Mouse (Mus musculus): ENCODE data around the gene Prr15l. TPM values are rescaled to one million over a fixed set of nuclear protein-coding genes. Genes with fewer than 3 reads are reported as not detected.
A peak's percentile ranks its signal among the peaks of the same experiment; 100 is the strongest.

Prr15l gene
- polyA plus RNA-seq (2012; ENCODE audit: insufficient read depth, insufficient read length, missing spikeins) = not detected in 2 replicates

DNA sequence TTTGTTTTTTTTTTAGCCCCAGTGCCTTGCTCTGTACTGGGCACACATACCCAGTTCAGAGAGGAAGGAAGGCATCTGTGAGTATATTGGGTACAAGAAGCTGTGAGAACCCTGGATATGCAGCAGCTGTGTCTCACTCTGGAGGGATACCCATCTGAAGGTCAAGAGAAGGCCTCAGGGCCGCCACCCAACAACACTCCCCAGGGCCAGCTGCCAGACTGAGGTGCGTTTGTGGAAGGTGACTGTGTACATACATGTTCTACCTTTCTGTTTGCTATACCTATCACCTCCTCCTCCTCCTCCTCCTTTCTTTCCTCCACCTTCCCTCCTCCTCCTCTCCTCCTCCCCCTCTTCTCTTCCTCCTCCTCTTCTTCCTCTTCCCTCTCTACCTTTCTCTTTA is at the start of gene Prr15l:
TSS of gene Prr15l (plus strand) at position 17 of the 400 bp plus-strand sequence.
- Histone ChIP-seq H3K27ac (replicated peaks; ENCODE audit: low read depth, low read length) (no peak within 1 kb of the TSS), H3K4me1 (ENCODE audit: control insufficient read depth, insufficient read depth, insufficient read length, low read length) (no peaks in the 10 kb centered on the region), H3K4me3 (ENCODE audit: insufficient read depth, low read depth, low read length) (no peak within 1 kb of the TSS)

DNA sequence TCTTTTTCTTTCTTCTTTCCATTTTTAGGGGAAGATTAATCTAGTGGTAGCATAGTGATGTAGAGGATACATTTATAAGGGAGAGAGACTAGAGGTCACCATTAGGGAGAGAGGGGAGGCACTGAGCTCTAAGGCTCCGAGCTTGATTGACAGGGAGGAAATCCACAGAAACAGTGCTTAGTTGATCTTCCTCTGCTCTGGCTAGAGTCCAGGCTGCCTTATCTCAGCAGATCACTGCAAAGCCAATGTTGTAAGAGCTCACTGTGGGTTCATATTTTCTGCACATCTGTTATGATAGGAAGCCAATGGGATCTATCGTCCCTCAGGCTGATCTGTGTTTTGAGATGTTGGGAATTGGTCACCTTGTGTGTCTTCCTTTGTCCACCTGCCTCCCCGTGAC is 49.2 kb upstream of the Prr15l start:
- H3K4me3 ChIP-seq (ENCODE audit: insufficient read depth, low read depth, low read length) = no peak overlapping the region
- no peaks in the 10 kb centered on the region for H3K4me1 ChIP-seq (ENCODE audit: control insufficient read depth, insufficient read depth, insufficient read length, low read length)
- H3K27ac ChIP-seq (replicated peaks; ENCODE audit: low read depth, low read length) = no peak overlapping the region

DNA sequence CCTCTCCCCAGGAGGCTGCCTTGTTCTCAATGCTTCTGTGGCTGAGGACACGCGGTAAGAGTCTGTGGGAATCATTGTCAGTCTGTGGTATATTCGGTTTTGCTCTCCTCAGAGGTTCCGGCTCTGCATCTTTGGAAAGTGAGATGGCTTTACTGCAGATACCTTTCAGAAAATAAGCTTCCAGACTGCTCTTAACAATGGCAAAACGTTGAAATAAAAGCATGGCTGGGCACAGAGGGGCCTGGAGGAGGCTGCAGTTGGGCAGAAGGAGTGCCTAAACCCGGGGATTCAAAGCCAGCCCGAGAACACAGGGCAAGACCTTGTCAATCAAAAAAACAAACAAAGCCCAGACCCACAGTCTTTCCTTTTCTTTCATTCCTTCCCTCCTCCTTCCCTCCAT is 48.5 kb upstream of the Prr15l start:
- Histone ChIP-seq H3K4me3 (ENCODE audit: insufficient read depth, low read depth, low read length) (no peak overlapping the region), H3K4me1 (ENCODE audit: control insufficient read depth, insufficient read depth, insufficient read length, low read length) (no peaks in the 10 kb centered on the region), H3K27ac (replicated peaks; ENCODE audit: low read depth, low read length) (no peak overlapping the region)

DNA sequence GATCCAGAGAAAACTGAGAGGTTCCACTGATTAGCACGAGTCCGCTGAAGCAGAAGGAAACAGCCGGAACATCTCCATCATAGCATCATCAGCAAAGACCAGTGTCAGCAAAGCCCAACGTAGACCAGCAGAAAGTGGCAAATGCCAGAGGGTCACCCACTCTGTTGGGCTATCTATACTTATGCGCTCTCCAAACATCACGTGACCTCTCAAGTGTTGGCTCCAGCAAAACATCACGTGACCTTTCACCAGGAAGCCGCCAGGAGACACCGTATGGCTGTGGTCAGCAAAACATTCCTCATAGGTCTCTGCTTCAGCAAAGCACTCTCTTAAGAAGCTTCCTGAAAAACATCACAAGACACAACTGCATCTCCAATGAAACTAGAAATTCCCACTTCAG is 47.6 kb upstream of the Prr15l start:
- H3K4me3 ChIP-seq (ENCODE audit: insufficient read depth, low read depth, low read length) = no peak overlapping the region
- H3K4me1 ChIP-seq (ENCODE audit: control insufficient read depth, insufficient read depth, insufficient read length, low read length) = no peaks in the 10 kb centered on the region
- H3K27ac ChIP-seq (replicated peaks; ENCODE audit: low read depth, low read length) = no peak overlapping the region

DNA sequence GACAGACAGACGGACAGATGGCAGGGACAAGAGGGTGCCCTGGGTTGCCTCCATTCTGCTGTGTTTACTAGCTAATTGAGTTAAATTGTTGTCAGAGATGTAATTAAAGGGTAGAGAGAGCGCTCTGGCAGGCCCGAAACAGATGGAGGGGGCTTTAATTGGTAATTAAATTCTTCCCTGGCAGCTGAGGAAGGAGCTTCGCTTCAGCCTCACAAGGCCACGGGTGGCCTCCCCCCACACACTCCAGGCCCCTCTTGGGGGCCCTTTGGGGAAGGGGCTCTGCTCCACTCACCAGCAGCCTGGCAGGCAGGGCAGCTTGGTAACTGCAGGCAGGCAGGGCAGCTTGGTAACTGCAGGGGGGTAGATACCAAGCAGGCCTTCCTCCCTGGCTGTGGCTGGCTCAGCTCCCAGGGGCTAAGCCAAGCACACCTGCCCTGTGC is 42.0 kb upstream of the Prr15l start:
- no peak overlapping the region for H3K4me3 ChIP-seq (ENCODE audit: insufficient read depth, low read depth, low read length)
- no peak overlapping the region for H3K27ac ChIP-seq (replicated peaks; ENCODE audit: low read depth, low read length)
- H3K4me1 ChIP-seq (ENCODE audit: control insufficient read depth, insufficient read depth, insufficient read length, low read length) = no peaks in the 10 kb centered on the region

DNA sequence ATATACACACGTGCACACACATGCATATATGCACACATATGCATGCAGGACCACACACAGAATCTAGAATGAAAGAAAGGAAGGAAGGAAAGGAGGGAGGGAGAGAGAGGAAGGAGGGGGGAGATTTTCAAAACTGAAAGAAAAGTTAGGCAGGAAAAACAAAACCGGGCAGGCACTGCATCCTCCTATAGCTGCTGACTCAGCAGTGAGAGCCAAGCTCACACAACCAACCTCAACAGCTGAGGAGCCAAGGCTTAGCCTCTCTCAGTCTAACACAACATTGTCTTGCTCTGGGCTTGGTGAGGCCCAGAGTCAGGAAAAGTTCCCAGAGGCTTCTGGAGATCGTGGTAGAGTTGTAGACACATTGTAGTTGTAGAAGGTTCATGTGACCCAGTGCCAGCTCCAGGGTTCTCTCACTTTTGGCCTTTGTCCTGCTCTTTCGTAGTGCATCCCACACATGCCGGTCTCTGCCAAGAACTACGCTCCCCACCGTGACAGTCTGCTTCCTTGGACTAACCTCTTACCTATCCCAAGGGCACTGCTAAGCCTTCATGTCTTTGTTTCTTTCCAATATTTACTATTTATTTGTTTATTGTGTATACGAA is 40.9 kb upstream of the Prr15l start:
- Histone ChIP-seq H3K27ac (replicated peaks; ENCODE audit: low read depth, low read length) (no peak overlapping the region), H3K4me1 (ENCODE audit: control insufficient read depth, insufficient read depth, insufficient read length, low read length) (no peaks in the 10 kb centered on the region), H3K4me3 (ENCODE audit: insufficient read depth, low read depth, low read length) (no peak overlapping the region)

DNA sequence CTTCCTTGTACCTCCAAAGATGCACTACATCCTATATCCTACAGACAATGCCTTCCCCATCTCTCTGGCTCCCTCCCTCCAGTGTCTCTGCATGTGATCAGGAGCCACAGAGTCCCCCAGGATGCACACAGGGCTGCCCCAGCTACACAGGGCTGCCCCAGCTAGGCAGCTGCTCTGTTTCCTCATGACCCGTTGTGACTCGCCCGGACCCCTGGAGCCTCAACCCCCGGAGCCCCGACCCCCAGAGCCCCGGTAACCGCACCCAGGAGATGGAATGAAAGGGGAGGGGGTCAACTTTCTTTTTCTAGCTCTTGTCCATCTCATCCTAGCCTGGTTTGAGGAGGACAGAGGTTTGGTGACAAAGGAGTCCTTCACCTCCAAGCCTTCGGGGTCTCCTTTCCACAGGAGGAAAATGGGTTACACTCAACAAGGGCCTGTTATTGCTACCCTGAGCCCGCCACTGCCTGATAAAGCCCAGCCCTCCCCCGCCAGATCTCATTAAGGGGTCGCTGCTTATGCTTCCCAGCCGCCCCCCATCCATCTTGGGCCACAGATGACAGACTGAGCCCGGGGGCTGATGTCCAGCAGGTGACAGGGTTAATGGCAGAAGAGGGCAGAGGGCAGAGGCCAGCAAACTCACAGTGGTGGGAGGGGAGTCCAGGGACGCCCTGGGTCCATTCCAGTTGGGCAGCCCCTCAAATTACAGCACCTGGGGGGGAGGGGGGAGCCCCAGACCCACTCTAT is 35.9 kb upstream of the Prr15l start:
- Histone ChIP-seq H3K4me1 (ENCODE audit: control insufficient read depth, insufficient read depth, insufficient read length, low read length) (peaks cover 3% of the 10 kb centered on the region), H3K4me3 (ENCODE audit: insufficient read depth, low read depth, low read length) (no peak overlapping the region), H3K27ac (replicated peaks; ENCODE audit: low read depth, low read length) (no peak overlapping the region)

DNA sequence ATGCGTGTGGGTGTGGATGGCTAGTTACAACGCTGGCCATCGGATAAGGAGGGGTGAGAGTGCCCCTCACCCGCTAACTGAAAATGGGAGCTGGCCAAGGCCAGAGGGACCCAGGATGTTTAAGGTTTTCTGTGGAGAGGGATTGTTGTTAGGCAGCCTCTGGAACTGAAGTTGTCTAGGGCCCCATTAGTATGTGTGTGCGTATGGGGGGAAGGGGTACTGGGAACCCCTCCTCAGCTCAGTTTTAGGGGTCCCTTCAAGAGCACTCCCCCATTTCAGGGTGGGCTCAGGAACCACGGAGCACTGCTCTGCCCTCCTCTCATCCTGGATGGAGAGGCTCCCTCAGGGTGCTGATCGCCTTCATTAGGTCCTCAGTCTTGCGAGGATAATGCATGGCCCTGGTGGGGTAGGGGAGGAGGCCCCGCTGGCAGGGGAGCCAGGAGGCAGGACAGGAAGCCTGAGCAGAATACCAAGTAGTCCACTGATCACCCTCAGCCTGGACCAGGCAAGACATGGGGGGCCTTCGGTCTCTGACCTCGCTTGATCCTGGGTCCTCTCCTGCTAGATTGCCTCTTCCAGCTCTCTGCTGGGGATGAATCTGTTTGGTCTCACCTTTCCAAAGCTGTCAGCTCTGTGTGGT is 34.6 kb upstream of the Prr15l start:
- H3K4me3 ChIP-seq (ENCODE audit: insufficient read depth, low read depth, low read length) = no peak overlapping the region
- H3K27ac ChIP-seq (replicated peaks; ENCODE audit: low read depth, low read length) = no peak overlapping the region

DNA sequence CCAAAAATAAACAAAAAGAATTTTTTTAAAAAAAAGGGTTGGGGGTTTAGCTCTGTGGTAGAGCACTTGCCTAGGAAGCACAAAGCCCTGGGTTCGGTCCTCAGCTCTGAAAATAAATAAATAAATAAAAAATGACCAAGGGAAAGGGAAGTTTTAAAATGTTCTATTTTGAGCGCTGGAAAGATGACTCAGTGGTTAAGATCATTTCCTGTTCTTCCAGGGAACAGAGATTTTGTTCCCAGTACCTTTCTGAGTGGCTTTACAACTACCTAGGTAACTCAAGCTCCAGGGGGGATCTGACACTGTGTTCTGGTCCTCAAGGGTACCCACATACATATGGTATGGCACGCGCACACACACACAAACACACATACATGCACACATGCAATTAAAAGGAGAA is 32.0 kb upstream of the Prr15l start:
- H3K27ac ChIP-seq (replicated peaks; ENCODE audit: low read depth, low read length) = no peak overlapping the region; the same call in 1 of the 2 replicates
- H3K4me3 ChIP-seq (ENCODE audit: insufficient read depth, low read depth, low read length) = no peak overlapping the region
- H3K4me1 ChIP-seq (ENCODE audit: control insufficient read depth, insufficient read depth, insufficient read length, low read length) = peaks cover 3% of the 10 kb centered on the region

More for the DNA sequence above, 34.6 kb upstream of the Prr15l start:
- H3K4me1 ChIP-seq (ENCODE audit: control insufficient read depth, insufficient read depth, insufficient read length, low read length) = peaks cover 3% of the 10 kb centered on the region

DNA sequence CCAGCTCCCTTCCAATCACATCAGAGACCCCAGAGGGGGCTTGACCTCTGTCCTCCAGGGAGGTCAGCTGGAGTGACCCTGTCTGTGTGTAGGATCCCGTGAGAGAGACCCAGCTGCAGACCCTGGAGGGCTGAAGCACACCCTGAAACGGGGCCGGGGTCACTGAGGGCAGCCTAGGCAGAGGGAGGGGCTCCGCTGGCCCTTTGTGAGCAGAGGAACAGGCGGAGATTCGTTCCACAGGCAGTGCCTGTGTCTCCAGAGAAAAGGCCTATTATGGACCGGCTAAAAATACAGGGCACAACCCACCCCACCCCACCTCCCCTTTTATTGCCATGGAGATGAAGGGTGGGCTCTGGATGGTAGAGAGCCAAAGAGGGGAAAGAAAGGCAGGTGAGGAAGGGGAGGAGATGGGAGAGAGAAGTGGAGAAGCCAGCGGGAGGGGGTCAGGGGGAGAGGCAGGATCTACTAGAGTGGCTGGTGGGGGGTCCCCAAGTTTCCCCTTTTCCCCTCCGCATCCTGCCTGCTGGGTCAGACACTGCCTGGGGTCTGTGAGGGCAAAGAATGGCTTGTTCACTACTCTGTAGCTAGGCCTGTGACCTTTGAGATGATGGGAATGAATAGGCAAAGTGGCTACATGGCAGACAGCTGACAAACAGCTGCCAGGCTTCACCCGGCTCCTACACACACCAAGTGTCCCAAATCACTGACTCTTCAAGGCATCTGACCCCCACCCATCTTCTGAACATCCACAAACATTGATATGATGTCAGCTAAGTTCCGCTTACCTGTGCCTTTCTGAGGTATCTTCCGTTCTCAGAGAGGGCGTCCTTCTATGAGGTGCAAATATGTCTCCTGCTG is 28.2 kb upstream of the Prr15l start:
- Histone ChIP-seq H3K27ac (replicated peaks; ENCODE audit: low read depth, low read length) (no peak overlapping the region), H3K4me3 (ENCODE audit: insufficient read depth, low read depth, low read length) (no peak overlapping the region), H3K4me1 (ENCODE audit: control insufficient read depth, insufficient read depth, insufficient read length, low read length) (peaks cover 3% of the 10 kb centered on the region)

DNA sequence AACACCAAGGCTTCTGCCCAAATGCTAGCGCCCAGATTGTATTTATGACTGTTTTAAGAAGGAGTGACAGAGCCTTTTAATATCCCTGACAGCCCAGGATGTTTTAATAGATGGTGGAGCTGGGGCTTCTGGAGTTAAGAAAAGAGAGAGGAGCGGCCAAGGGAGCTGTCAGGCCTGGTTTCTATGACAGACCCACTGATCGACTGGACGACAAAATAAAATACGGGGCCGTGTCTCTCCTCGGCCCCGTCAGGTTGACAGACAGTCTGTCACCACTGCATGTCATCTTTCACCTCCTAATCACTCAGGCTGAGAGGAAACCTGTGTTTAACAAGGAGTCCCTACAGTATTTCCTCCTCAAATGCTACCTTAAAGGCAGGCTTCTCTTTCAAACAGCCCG is 26.6 kb upstream of the Prr15l start:
- no peak overlapping the region for H3K27ac ChIP-seq (replicated peaks; ENCODE audit: low read depth, low read length)

DNA sequence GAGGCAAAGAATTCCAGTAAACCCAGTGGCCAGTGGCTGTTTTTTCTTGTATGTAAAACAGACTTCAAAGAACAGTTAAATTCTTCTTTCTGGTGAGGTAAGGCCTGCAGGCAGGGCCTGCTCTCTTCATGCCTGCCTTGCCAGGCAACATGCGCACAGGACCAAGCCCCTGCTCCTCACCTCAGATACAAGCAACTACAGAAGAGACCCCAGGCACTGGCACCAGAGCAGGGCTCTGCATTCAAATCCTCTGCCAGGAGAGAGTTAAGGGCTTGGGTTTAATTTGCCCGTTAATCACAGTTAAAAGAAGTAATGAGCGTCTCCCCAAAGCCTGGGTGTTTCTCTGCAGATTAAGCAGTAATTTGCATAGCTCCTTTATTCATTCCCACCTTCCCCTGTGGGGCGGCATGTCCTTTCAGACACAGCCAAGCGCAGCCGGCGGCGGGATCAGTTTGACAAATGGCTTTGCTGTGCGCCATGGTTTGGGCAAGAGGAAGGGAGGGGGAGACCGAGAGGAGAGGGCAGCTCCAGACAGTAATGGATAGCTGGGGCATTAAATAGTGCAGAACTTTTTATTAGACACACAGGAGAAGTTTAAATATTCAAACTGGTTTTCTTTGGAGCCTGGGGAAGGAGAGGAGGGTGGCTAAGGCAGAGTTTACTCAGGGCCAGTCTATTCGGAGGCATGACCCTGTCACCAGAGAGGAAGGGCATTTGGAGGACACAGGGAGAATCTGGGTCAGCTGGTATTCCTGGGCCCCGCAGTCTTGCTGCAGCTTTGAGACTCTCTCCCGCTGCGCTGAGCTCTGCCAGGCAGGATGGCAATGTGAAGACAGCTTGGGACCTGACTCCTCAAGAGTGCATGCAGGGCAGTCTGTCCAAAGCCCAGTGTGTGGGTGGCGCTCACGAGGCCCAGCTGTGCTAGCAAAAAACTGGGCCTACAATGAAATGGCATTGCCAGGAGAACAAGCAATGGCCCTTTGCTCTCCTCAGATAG is 25.0 kb upstream of the Prr15l start:
- H3K27ac ChIP-seq (replicated peaks; ENCODE audit: low read depth, low read length) = peak overlapping the region; percentile 35
- no peaks in the 10 kb centered on the region for H3K4me1 ChIP-seq (ENCODE audit: control insufficient read depth, insufficient read depth, insufficient read length, low read length)
- no peak overlapping the region for H3K4me3 ChIP-seq (ENCODE audit: insufficient read depth, low read depth, low read length)

More for the DNA sequence above, 26.6 kb upstream of the Prr15l start:
- peaks cover 3% of the 10 kb centered on the region for H3K4me1 ChIP-seq (ENCODE audit: control insufficient read depth, insufficient read depth, insufficient read length, low read length)
- H3K4me3 ChIP-seq (ENCODE audit: insufficient read depth, low read depth, low read length) = no peak overlapping the region

DNA sequence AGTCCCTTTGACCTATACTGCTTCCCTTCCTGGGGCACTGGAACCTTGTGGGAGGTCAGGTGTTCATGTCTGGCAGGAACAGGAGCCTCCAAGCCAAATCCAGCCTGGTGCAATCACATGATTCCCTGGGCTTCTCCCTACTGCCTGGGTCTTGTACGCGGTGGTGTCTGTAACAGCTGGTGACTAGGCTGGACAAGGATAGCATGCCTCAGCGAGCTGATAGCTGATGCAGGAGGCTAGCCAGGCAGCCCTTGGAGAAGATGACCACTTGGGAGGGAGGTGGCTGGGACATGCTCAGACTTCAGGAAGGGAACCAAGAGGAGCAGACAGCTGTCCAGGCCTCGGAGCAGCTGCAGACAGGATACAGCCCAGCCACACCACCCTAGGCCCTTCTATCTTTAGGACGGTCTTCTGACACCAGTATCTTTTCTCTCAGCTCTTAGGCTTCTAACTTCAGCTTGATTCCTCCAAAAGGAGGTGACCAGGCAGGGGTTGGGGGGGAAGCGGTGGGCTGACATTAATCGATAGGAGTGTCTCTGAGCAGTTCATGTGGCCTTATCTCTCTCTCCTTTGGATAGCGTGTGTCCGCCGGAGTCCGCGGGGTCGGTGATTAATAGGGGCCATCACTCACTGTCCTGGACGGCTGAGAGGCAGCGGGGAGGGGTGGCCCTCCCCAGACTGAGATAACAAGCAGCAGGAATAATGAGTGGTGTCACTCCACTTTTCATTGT is 21.3 kb upstream of the Prr15l start:
- peak overlapping the region; percentile 45 for H3K27ac ChIP-seq (replicated peaks; ENCODE audit: low read depth, low read length)
- H3K4me3 ChIP-seq (ENCODE audit: insufficient read depth, low read depth, low read length) = no peak overlapping the region

More for the DNA sequence above, 21.3 kb upstream of the Prr15l start:
- H3K4me1 ChIP-seq (ENCODE audit: control insufficient read depth, insufficient read depth, insufficient read length, low read length) = no peaks in the 10 kb centered on the region

Measured in brown adipose tissue, adult 24 weeks (tissue).